Mouse (Mus musculus): ENCODE data around the gene Pdlim3.

DNA sequence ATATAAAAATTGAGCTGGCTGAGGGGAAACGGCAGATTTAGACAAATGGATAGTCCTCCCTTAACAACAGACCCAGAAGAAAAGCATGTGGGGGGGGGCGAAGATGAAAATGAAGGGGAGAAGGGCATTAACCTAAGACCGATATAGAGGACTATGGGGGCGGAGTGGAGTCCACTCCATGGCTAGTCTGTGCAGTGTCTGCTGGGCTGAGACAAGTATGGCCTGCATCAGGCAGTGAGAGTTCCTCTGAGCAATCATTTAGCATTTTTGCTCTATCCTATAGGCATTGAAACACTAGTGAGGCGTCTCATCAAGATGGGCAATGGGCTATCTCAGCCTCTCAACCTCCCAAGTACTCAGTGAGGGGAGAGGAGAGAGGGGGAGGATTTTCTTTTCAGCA lies 8.9 kb upstream of the Pdlim3 start:
- TF ChIP-seq POLR2A (IDR thresholded peaks at IDR 0.05; ENCODE audit: low read depth, low read length) = no peak
- no peak for TF ChIP-seq CTCF (IDR thresholded peaks at IDR 0.05; ENCODE audit: borderline replicate concordance, insufficient read depth, low read length)

Data from embryonic fibroblast, embryonic 13.5 days (primary cell).